Mouse (Mus musculus) stomach, postnatal 0 days (tissue): Measurements from ENCODE around the gene Scaf1.

Experiments used
- CTCF ChIP-seq: IDR thresholded peaks from 2 replicates; pipeline ENCODE4 v1.5.1; 2016; ENCODE audit warnings: antibody characterized with exemption, low read depth, mild to moderate bottlenecking, moderate library complexity
- EP300 ChIP-seq: optimal IDR thresholded peaks from 2 replicates; pipeline ENCODE3; 2016; ENCODE audit warnings: antibody characterized with exemption

GRCm38 (mm10) chr7:45002440-45002839, 13.7 kb downstream of the Scaf1 start:
- TF ChIP-seq EP300 = no peak
- TF ChIP-seq CTCF = no peak
